Mouse (Mus musculus): ENCODE measurements around the gene Olfr1287.

The Olfr1287 gene

GRCm38 (mm10) chr2:111448842-111449241 is at the start of gene Olfr1287:
Gene Olfr1287 (plus strand): TSS chr2:111449142.
- no peak for DNase-seq (ENCODE audit: low spot score)

- DNase-seq (ENCODE audit: low spot score) = no peak
Measured at GRCm38 (mm10) chr2:111422931-111423330, 26.0 kb upstream of the Olfr1287 start, which contains the start of gene Olfr1286. Gene Olfr1286 (minus strand): TSS chr2:111423115.

- DNase-seq (ENCODE audit: low spot score) = no peak
Measured at GRCm38 (mm10) chr2:111473801-111474200, 24.9 kb downstream of the Olfr1287 start, which contains the start of gene Olfr1288. Gene Olfr1288 (plus strand): TSS chr2:111474101.

GRCm38 (mm10) chr2:111480519-111480918 is 31.6 kb downstream of the Olfr1287 start, which contains the start of gene Olfr1289:
Gene Olfr1289 (plus strand): TSS chr2:111480819.
- DNase-seq (ENCODE audit: low spot score) = no peak

GRCm38 (mm10) chr2:111493729-111494128 is 44.8 kb downstream of the Olfr1287 start, which contains the start of gene Olfr1290:
Gene Olfr1290 (minus strand): TSS chr2:111493829.
- DNase-seq (ENCODE audit: low spot score) = no peak

GRCm38 (mm10) chr2:111496880-111497279 is 47.9 kb downstream of the Olfr1287 start, which contains the start of gene Olfr1291-ps1:
Gene Olfr1291-ps1 (plus strand): TSS chr2:111497180.
- no peak for DNase-seq (ENCODE audit: low spot score)

Measured in left cerebral cortex, adult 11 months (tissue).